Mouse (Mus musculus): ENCODE measurements around the gene Rnf214. TPM values are rescaled to one million over a fixed set of nuclear protein-coding genes. Genes with fewer than 3 reads are reported as not detected.

The Rnf214 gene
- polyA plus RNA-seq, 1 experiment from 2014 or later = 64.0 TPM

GRCm38 (mm10) chr9:45841458-45841857 is 65.3 kb downstream of the Rnf214 start:
- ATAC-seq (ENCODE audit: insufficient number of reproducible peaks, low FRiP score, low TSS enrichment, low read depth) = no peak

GRCm38 (mm10) chr9:45840331-45840730 is 66.4 kb downstream of the Rnf214 start:
- Histone ChIP-seq H3K36me3 (ENCODE audit: control insufficient read depth, insufficient read depth, low read length) (no peaks in the 10 kb centered on the region), H3K27ac (replicated peaks; ENCODE audit: low read depth, low read length) (no peak overlapping the region), H3K9ac (ENCODE audit: low read length) (no peak overlapping the region), H3K4me2 (ENCODE audit: low read depth, severe bottlenecking) (no peak overlapping the region), H3K4me3 (ENCODE audit: low read depth, low read length) (no peak overlapping the region), H3K27me3 (ENCODE audit: control insufficient read depth, insufficient read depth, low read length) (no peaks in the 10 kb centered on the region), H3K4me1 (ENCODE audit: control insufficient read depth, insufficient read depth, low read length) (peaks cover 7% of the 10 kb centered on the region), H3K9me3 (ENCODE audit: control insufficient read depth, low read length) (no peaks in the 10 kb centered on the region)
- WGBS = 80% methylated on average over 5 of the region's 5 CpGs
- 0 out of 2 replicates have a peak, but pooled peaks have one; percentile 11 for ATAC-seq (ENCODE audit: insufficient number of reproducible peaks, low FRiP score, low TSS enrichment, low read depth)
- DNase-seq (ENCODE audit: low spot score) = no peak

More at GRCm38 (mm10) chr9:45841458-45841857, 65.3 kb downstream of the Rnf214 start:
- H3K9me3 ChIP-seq (ENCODE audit: control insufficient read depth, low read length) = no peaks in the 10 kb centered on the region
- H3K36me3 ChIP-seq (ENCODE audit: control insufficient read depth, insufficient read depth, low read length) = no peaks in the 10 kb centered on the region
- H3K27ac ChIP-seq (replicated peaks; ENCODE audit: low read depth, low read length) = no peak overlapping the region
- no peak overlapping the region for H3K4me3 ChIP-seq (ENCODE audit: low read depth, low read length)
- no peaks in the 10 kb centered on the region for H3K27me3 ChIP-seq (ENCODE audit: control insufficient read depth, insufficient read depth, low read length)
- DNase-seq (ENCODE audit: low spot score) = no peak
- WGBS = 86% methylated on average over 6 of the region's 6 CpGs
- peaks cover 7% of the 10 kb centered on the region for H3K4me1 ChIP-seq (ENCODE audit: control insufficient read depth, insufficient read depth, low read length)
- H3K9ac ChIP-seq (ENCODE audit: low read length) = no peak overlapping the region
- no peak overlapping the region for H3K4me2 ChIP-seq (ENCODE audit: low read depth, severe bottlenecking)

- Histone ChIP-seq H3K4me2 (ENCODE audit: low read depth, severe bottlenecking) (no peak overlapping the region), H3K36me3 (ENCODE audit: control insufficient read depth, insufficient read depth, low read length) (no peaks in the 10 kb centered on the region), H3K4me1 (ENCODE audit: control insufficient read depth, insufficient read depth, low read length) (peaks cover 7% of the 10 kb centered on the region), H3K27ac (replicated peaks; ENCODE audit: low read depth, low read length) (no peak overlapping the region), H3K9me3 (ENCODE audit: control insufficient read depth, low read length) (no peaks in the 10 kb centered on the region), H3K27me3 (ENCODE audit: control insufficient read depth, insufficient read depth, low read length) (no peaks in the 10 kb centered on the region), H3K4me3 (ENCODE audit: low read depth, low read length) (no peak overlapping the region), H3K9ac (ENCODE audit: low read length) (no peak overlapping the region)
- 0 out of 2 replicates have a peak, but pooled peaks have one; percentile 18 for ATAC-seq (ENCODE audit: insufficient number of reproducible peaks, low FRiP score, low TSS enrichment, low read depth)
- 82% methylated on average over 7 of the region's 7 CpGs for WGBS
- no peak for DNase-seq (ENCODE audit: low spot score)
Observed at GRCm38 (mm10) chr9:45839982-45840300, 66.8 kb downstream of the Rnf214 start.

GRCm38 (mm10) chr9:45839139-45839981 is 67.4 kb downstream of the Rnf214 start:
- Histone ChIP-seq H3K4me1 (ENCODE audit: control insufficient read depth, insufficient read depth, low read length) (peaks cover 7% of the 10 kb centered on the region), H3K4me3 (ENCODE audit: low read depth, low read length) (peak overlapping the region; percentile 49), H3K36me3 (ENCODE audit: control insufficient read depth, insufficient read depth, low read length) (no peaks in the 10 kb centered on the region), H3K9ac (ENCODE audit: low read length) (peak overlapping the region; percentile 76), H3K4me2 (ENCODE audit: low read depth, severe bottlenecking) (peak overlapping the region; percentile 97), H3K27me3 (ENCODE audit: control insufficient read depth, insufficient read depth, low read length) (no peaks in the 10 kb centered on the region), H3K27ac (replicated peaks; ENCODE audit: low read depth, low read length) (no peak overlapping the region), H3K9me3 (ENCODE audit: control insufficient read depth, low read length) (no peaks in the 10 kb centered on the region)
- DNase-seq (ENCODE audit: low spot score) = no peak
- ATAC-seq (ENCODE audit: insufficient number of reproducible peaks, low FRiP score, low TSS enrichment, low read depth) = 0 out of 2 replicates have a peak, but pooled peaks have one; percentile 17
- 15% methylated on average over 17 of the region's 17 CpGs for WGBS

GRCm38 (mm10) chr9:45838434-45839138 is 68.1 kb downstream of the Rnf214 start, which contains the start of gene Bace1:
Bace1 (plus strand) TSS chr9:45838580.
- no peaks in the 10 kb centered on the region for H3K27me3 ChIP-seq (ENCODE audit: control insufficient read depth, insufficient read depth, low read length)
- peak; percentile 83 for DNase-seq (ENCODE audit: low spot score)
- no peak within 1 kb of the TSS; the same call in 1 of the 2 replicates for H3K27ac ChIP-seq (replicated peaks; ENCODE audit: low read depth, low read length)
- no peaks in the 10 kb centered on the region for H3K36me3 ChIP-seq (ENCODE audit: control insufficient read depth, insufficient read depth, low read length)
- peaks cover 7% of the 10 kb centered on the region for H3K4me1 ChIP-seq (ENCODE audit: control insufficient read depth, insufficient read depth, low read length)
- H3K9me3 ChIP-seq (ENCODE audit: control insufficient read depth, low read length) = no peaks in the 10 kb centered on the region
- ATAC-seq (ENCODE audit: insufficient number of reproducible peaks, low FRiP score, low TSS enrichment, low read depth) = peak; percentile 81
- H3K4me3 ChIP-seq (ENCODE audit: low read depth, low read length) = peak within 1 kb of the TSS; percentile 49
- peak within 1 kb of the TSS; percentile 97 for H3K4me2 ChIP-seq (ENCODE audit: low read depth, severe bottlenecking)
- peak within 1 kb of the TSS; percentile 76 for H3K9ac ChIP-seq (ENCODE audit: low read length)
- WGBS = under 1% methylated on average over 38 of the region's 40 CpGs

- peak overlapping the region; percentile 49; the same call in 1 of the 2 replicates for H3K4me3 ChIP-seq (ENCODE audit: low read depth, low read length)
- ATAC-seq (ENCODE audit: insufficient number of reproducible peaks, low FRiP score, low TSS enrichment, low read depth) (peak; percentile 67; the same call in 1 of the 2 replicates), DNase-seq (ENCODE audit: low spot score) (no peak)
- H3K27ac ChIP-seq (replicated peaks; ENCODE audit: low read depth, low read length) = no peak overlapping the region
- no peaks in the 10 kb centered on the region for H3K9me3 ChIP-seq (ENCODE audit: control insufficient read depth, low read length)
- H3K36me3 ChIP-seq (ENCODE audit: control insufficient read depth, insufficient read depth, low read length) = no peaks in the 10 kb centered on the region
- no peak overlapping the region for H3K9ac ChIP-seq (ENCODE audit: low read length)
- H3K27me3 ChIP-seq (ENCODE audit: control insufficient read depth, insufficient read depth, low read length) = no peaks in the 10 kb centered on the region
- H3K4me1 ChIP-seq (ENCODE audit: control insufficient read depth, insufficient read depth, low read length) = peaks cover 7% of the 10 kb centered on the region
- WGBS = 26% methylated on average over 4 of the region's 4 CpGs
- H3K4me2 ChIP-seq (ENCODE audit: low read depth, severe bottlenecking) = peak overlapping the region; percentile 22
Observed at GRCm38 (mm10) chr9:45838069-45838433, 68.7 kb downstream of the Rnf214 start.

- Histone ChIP-seq H3K27me3 (ENCODE audit: control insufficient read depth, insufficient read depth, low read length) (no peaks in the 10 kb centered on the region), H3K4me2 (ENCODE audit: low read depth, severe bottlenecking) (no peak overlapping the region), H3K9ac (ENCODE audit: low read length) (no peak overlapping the region), H3K9me3 (ENCODE audit: control insufficient read depth, low read length) (peaks cover 3% of the 10 kb centered on the region; the same call in 1 of the 2 replicates), H3K4me3 (ENCODE audit: low read depth, low read length) (no peak overlapping the region), H3K4me1 (ENCODE audit: control insufficient read depth, insufficient read depth, low read length) (no peaks in the 10 kb centered on the region), H3K36me3 (ENCODE audit: control insufficient read depth, insufficient read depth, low read length) (no peaks in the 10 kb centered on the region), H3K27ac (replicated peaks; ENCODE audit: low read depth, low read length) (no peak overlapping the region)
- no peak for DNase-seq (ENCODE audit: low spot score)
- ATAC-seq (ENCODE audit: insufficient number of reproducible peaks, low FRiP score, low TSS enrichment, low read depth) = no peak
- WGBS = 88% methylated on average over 2 of the region's 2 CpGs
Observed at GRCm38 (mm10) chr9:45833461-45833860, 73.2 kb downstream of the Rnf214 start.

- ATAC-seq (ENCODE audit: insufficient number of reproducible peaks, low FRiP score, low TSS enrichment, low read depth) (no peak), DNase-seq (ENCODE audit: low spot score) (no peak)
- Histone ChIP-seq H3K9ac (ENCODE audit: low read length) (no peak overlapping the region), H3K9me3 (ENCODE audit: control insufficient read depth, low read length) (peaks cover 3% of the 10 kb centered on the region; the same call in 1 of the 2 replicates), H3K4me3 (ENCODE audit: low read depth, low read length) (no peak overlapping the region), H3K27me3 (ENCODE audit: control insufficient read depth, insufficient read depth, low read length) (no peaks in the 10 kb centered on the region), H3K4me1 (ENCODE audit: control insufficient read depth, insufficient read depth, low read length) (no peaks in the 10 kb centered on the region), H3K4me2 (ENCODE audit: low read depth, severe bottlenecking) (no peak overlapping the region), H3K36me3 (ENCODE audit: control insufficient read depth, insufficient read depth, low read length) (no peaks in the 10 kb centered on the region), H3K27ac (replicated peaks; ENCODE audit: low read depth, low read length) (no peak overlapping the region)
- WGBS = 94% methylated on average over 2 of the region's 2 CpGs
Observed at GRCm38 (mm10) chr9:45832898-45833297, 73.8 kb downstream of the Rnf214 start.

Data from limb, embryonic 11.5 days (tissue).